Mouse (Mus musculus) embryonic fibroblast, embryonic 13.5 days (primary cell): ENCODE results near the gene Rsad2.

Source experiments
- CTCF ChIP-seq: IDR thresholded peaks from 2 replicates; pipeline ENCODE4 v1.5.1; 2011; ENCODE audit warnings: mild to moderate bottlenecking, control low read depth, low read length, moderate library complexity, borderline replicate concordance; ENCODE audit not compliant: insufficient read depth
- POLR2A ChIP-seq: IDR thresholded peaks from 2 replicates; pipeline ENCODE4 v1.6.1; 2011; ENCODE audit warnings: low read depth, mild to moderate bottlenecking, control low read depth, low read length, moderate library complexity

GRCm38 (mm10) chr12:26472770-26473481 is 16.7 kb upstream of the Rsad2 start:
- TF ChIP-seq CTCF (no peak), POLR2A (no peak)
